Mouse (Mus musculus): ENCODE results near the gene Efcc1. TPM values are rescaled to one million over a fixed set of nuclear protein-coding genes. Genes with fewer than 3 reads are reported as not detected.
A peak's percentile ranks its signal among the peaks of the same experiment; 100 is the strongest.

Efcc1 gene
- 1 to 10 TPM; 3.5 to 4.2 TPM for total RNA-seq (2021)

DNA sequence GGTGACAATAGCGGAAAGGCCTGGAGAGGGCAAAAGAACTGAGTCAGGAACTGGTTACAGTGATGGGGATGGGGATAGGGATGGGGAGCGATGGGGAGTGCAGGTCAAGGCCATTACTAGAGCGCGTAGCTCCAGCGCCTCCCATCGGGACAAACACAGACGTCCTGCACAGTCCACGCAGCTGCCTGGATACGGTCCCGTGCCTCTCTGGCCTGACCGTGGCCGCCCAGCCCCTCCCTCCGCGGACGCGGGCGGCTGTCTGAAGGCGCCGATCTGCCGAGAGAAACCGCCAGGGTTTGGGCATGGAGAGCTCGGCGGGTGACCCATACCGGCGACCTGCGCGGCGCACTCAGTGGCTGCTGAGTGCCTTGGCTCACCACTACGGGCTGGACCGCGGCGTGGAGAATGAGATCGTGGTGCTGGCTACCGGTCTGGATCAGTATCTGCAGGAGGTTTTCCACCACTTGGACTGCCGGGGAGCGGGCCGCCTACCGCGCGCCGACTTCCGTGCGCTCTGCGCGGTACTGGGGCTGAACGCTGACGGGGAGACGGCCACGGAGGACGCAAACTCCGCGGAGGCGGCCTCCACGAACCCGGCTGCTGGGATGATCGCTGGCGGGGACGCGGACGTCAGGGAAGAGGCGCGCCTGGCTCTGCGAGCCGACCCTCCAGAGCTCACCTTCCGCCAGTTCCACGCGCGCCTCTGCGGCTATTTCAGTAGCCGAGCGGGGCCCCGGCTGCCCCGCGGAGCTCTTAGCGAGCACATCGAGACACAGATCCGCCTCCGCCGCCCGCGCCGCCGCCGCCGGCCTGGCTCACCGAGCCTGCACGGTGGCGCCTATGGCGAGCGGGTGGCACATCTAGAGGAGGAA lies at the start of gene Efcc1:
Efcc1 (plus strand) TSS at position 279 of the 872 bp plus-strand sequence.
- DNase-seq (ENCODE audit: extremely low spot score in 1 of 2, low spot score in 2 of 2), result peak in 1 of 2 experiments; percentile 81
- intact Hi-C loops (cut with DNase I), result no loop called here

GRCm38 (mm10) chr6:87695947-87696346 lies 34.7 kb upstream of the Efcc1 start:
- intact Hi-C loops (cut with DNase I), result no loop called here
- DNase-seq (ENCODE audit: extremely low spot score in 1 of 2, low spot score in 2 of 2), result no peak

DNA sequence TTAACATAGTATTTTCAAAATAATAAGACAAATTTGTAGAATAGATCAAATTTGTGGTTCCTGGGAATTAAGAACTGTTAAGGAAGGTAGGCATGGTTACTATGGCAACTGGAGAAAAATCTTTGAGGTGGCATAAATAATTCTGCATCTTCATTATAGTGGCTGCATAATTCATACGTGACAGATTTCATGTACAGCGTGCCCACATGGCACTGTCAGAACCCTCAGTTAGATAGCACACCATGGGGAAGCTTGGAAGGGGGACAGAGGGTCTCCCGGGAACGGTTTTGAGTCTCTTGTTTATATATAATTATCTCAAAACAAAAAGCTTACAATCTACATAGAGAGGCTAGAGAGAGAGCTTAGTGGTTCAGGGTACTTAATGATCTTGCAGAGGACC lies 34.1 kb upstream of the Efcc1 start:
- intact Hi-C loops (cut with DNase I), result no loop called here
- no peak for DNase-seq (ENCODE audit: extremely low spot score in 1 of 2, low spot score in 2 of 2)

DNA sequence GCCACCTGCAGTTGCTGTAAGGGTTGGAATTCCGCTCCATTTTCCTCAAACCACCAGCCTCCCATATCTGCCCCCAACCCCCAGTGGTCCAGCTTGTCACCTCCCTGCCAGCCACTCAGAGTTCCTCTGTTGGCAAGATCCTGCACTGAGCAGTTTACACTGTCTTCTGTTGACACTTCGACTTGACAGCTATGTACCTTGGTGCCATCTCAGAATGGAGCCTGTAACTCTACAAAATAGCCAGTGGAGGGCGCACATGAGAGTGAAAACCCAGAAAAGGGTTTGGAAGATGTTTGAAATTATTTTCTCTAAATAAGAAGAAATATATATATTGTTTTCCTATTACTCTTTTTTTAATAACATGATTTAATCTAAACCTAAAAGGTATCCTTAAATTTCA lies 24.4 kb upstream of the Efcc1 start:
- intact Hi-C loops (cut with DNase I), result no loop called here
- DNase-seq (ENCODE audit: extremely low spot score in 1 of 2, low spot score in 2 of 2), result no peak

GRCm38 (mm10) chr6:87712311-87712710 lies 18.4 kb upstream of the Efcc1 start:
- DNase-seq (ENCODE audit: extremely low spot score in 1 of 2, low spot score in 2 of 2), result no peak
- intact Hi-C loops (cut with DNase I), result no loop called here

DNA sequence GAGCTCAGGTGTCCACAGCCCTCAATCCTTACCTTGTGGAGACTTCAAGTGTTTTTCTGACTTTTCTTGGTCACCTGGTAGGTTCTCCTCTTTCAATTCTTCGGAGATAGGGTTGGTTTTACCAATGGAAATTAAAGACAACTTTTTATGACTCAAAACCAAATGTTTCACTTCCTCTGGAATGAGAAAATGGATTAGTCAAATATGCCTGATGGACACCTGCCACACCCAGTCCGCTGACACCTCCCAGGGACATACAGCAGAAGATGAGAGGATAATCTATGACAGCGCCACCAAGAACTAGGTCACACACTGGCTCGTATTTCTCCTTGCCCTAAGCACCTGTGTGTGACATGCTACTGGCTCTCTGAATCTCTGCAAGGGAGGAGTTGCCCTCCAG lies 16.6 kb upstream of the Efcc1 start:
- intact Hi-C loops (cut with DNase I), result no loop called here
- DNase-seq (ENCODE audit: extremely low spot score in 1 of 2, low spot score in 2 of 2), result no peak

- peak; percentile 31 to 82 for DNase-seq (ENCODE audit: extremely low spot score in 1 of 2, low spot score in 2 of 2)
- intact Hi-C loops (cut with DNase I), result no loop called here
Measured at GRCm38 (mm10) chr6:87722631-87723030, 8.0 kb upstream of the Efcc1 start.

- intact Hi-C loops (cut with DNase I), result no loop called here
- no peak for DNase-seq (ENCODE audit: extremely low spot score in 1 of 2, low spot score in 2 of 2)
Measured at GRCm38 (mm10) chr6:87725267-87725912, 5.3 kb upstream of the Efcc1 start.

DNA sequence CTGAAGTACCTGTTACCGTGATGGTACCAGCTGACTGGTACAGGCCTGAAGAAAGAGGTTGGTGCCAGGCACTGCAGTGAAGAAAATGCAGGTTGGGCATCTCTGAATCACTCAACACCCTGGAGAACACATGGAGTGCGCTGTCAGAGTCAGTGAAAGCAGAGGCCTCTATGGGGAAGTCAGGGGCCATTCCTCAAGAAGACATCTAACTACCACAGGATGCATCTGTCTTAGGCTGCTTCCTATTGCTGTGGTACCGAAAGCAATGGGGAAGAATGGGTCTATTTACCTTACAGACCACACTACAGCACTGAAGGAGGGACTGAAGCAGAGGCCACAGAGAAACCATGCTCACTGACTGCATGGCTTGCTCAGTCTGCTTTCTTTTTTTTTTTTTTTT lies 2.6 kb upstream of the Efcc1 start:
- DNase-seq (ENCODE audit: extremely low spot score in 1 of 2, low spot score in 2 of 2), result no peak
- intact Hi-C loops (cut with DNase I), result no loop called here

DNA sequence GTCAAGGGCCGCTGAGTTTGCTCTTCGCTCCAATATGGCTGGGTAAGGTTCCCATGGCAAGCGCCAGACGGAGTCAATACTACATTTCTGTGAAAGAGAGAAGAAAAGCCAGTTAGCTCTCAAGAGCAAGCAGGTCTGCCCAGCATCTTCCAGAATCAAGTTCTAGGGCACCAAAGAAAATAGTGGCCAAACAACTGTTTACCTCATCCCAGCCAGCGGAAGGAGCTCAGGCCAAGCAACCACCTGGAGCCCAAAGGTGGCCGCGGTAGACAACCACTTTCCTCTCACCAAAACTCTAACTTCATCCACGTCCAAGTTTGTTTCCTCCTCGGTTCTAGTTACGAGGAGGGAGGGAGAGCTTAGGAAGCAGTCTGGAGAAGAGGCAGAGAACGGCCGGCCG lies 528 bp upstream of the Efcc1 start:
- intact Hi-C loops (cut with DNase I), result no loop called here
- DNase-seq (ENCODE audit: extremely low spot score in 1 of 2, low spot score in 2 of 2), result no peak

DNA sequence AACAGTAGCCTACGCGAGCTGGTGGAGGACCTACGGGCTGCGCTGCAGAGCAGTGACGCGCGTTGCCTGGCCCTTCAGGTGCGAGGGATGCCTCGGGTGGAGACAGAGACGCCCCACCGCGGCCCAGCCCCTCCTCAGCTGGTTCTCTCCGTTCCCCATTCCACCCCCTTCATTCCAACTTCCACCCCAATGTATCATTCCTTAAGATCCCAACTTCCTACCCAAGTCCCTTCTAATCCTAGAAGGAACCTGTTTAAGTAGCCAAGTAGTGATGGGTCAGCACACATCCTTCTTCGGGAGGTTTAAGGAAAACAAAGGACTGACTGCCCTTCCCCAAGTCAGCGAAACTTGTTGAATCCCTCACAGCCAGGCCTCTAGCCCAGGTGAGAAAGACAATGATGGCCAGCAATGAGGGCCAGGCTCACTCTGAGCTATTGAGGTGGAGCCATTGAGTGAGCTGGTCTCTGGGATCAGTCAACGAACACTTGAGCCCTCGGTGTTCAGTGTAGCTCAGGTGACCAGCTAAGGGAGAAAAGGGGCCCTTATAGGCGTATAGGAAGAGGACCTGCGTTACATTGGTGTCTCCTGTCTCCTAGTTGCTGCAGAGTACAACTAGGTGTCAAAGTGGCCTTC lies 910 bp downstream of the Efcc1 start:
- DNase-seq (ENCODE audit: extremely low spot score in 1 of 2, low spot score in 2 of 2), result peak in 1 of 2 experiments; percentile 48
- intact Hi-C loops (cut with DNase I), result no loop called here

DNA sequence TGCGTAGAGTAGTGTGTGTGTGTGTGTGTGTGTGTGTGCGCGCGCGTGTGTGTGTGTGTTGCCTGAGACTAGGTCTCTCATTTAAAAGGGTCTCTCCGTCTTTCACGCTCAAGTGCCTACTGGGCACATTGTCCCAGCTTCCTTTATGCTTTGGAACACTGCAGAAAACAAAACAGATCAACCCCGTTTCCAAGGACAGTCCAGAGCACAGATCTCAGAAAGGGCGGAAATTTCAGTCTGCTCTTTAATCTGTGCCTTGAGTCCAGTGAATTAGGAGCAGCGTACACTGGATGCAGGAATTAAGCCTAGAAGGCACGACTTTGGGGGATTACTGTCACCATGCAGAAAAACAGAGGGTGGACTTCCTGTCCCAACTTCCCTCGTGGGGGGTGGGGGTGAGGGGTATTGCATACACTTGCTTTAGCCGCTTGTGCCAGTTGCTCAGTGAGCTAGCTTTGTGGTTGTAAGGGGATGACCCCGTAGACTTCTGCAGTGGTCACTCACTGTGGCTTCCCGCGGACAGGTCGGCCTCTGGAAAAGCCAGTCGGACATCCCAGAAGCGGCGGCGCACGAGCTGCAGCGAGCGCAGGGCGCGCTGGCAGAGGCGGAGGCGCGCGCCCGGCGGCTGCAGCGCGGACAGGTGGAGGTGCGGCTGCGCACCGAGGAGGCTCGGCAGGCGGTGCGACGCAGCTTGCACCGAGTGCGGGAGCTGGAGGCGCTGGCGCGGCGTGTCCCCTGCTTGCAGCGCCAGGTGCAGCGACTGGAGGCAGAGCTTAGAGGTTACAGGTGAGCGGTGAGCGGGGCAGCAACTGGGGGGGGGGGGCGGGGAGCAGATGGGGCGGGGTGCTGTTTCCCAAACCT lies 1.7 kb downstream of the Efcc1 start:
- intact Hi-C loops (cut with DNase I), result no loop called here
- DNase-seq (ENCODE audit: extremely low spot score in 1 of 2, low spot score in 2 of 2), result peak in 1 of 2 experiments; percentile 52

GRCm38 (mm10) chr6:87733131-87733930 lies 2.7 kb downstream of the Efcc1 start:
- DNase-seq (ENCODE audit: extremely low spot score in 1 of 2, low spot score in 2 of 2), result peak in 1 of 2 experiments; percentile 47
- intact Hi-C loops (cut with DNase I), result no loop called here

DNA sequence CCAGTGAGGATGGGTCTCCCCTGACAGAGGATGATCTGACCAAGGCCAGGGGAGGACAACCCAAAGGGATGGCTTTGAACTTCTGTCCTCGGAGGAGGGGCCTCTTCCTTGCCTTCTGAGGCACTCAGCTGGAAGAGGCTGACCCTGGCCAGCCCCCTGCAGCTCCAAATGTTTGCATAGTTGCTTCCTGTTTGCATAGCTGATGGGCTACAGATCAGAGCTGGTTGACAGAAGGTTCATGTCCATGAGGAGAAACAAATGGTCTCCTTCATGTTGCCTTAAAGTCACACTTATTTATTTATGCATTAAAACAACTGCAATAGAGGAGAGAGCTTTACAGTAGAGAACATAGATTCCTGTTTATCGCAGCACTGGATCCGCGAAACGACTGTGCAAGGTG lies 3.5 kb downstream of the Efcc1 start:
- peak in 1 of 2 experiments; percentile 85 for DNase-seq (ENCODE audit: extremely low spot score in 1 of 2, low spot score in 2 of 2)
- intact Hi-C loops (cut with DNase I), result no loop called here

DNA sequence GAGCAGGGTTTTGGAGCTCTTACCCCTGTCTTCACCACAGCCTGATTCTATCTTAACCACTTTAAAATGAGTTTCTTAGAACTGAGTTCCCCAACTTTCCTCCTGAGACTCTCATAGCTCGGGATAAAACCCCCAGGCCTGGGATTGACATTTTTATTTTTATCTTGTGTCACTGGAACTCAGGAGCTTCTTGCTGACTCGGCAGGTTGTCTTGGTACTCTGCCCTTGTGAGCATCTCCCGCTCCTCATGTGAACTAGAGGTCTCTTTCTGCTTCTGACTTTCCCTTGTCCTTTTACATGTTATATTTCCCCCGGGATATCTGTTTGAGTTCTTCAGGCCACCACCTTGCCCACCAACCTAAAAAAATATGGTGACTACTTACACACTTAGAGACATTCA lies 6.3 kb downstream of the Efcc1 start:
- intact Hi-C loops (cut with DNase I), result no loop called here
- no peak for DNase-seq (ENCODE audit: extremely low spot score in 1 of 2, low spot score in 2 of 2)

- no peak for DNase-seq (ENCODE audit: extremely low spot score in 1 of 2, low spot score in 2 of 2)
- intact Hi-C loops (cut with DNase I), result no loop called here
Measured at GRCm38 (mm10) chr6:87737921-87738626, 7.4 kb downstream of the Efcc1 start.

DNA sequence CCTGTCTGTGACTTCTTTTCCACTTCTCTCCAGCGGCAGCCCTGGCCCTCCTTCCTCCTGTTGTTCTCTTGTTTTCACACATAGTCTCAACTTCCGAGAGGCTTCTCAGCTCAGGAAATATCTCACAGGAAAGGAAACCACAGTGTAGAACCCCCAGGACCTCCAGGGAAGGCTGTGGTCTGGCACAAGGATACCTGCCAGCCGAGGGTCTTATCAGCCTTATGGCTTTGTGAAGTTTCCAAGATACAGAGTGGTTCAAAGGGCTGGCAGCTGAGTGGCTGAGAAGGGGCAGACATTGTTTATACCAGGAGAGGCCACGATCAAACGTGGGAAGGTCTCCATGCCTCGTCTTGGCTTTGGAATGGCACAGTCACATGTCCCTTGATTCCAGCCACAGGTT lies 9.2 kb downstream of the Efcc1 start:
- intact Hi-C loops (cut with DNase I), result no loop called here
- DNase-seq (ENCODE audit: extremely low spot score in 1 of 2, low spot score in 2 of 2), result no peak

DNA sequence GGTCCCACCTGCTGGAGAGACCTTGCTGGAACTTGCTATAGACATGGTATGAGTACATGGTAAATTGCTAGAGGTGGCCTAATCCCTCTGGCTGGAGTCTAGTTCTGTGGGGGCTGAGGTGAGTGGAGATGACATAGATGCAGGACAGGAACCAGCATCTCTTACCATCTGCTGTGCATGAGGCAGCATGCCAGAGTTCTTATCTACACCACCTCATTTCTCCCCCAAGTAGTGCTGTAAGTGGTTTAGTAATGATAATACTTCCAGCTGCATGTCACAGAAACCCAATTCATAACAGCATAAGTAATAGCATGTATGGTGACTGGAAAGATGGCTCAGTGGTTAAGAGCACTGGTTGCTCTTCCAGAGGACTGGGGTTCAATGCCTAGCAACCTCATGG lies 9.8 kb downstream of the Efcc1 start:
- intact Hi-C loops (cut with DNase I), result no loop called here
- DNase-seq (ENCODE audit: extremely low spot score in 1 of 2, low spot score in 2 of 2), result no peak

Data from left cerebral cortex, postnatal 10 days (tissue).